Mouse (Mus musculus) lung, postnatal 0 days (tissue): ENCODE measurements around the gene Usp8. TPM values are rescaled to one million over a fixed set of nuclear protein-coding genes. Genes with fewer than 3 reads are reported as not detected.
A peak's percentile ranks its signal among the peaks of the same experiment; 100 is the strongest.

ENCODE experiments used
- ATAC-seq: fragments of 200-750 bp; cut with Nextera tagmentation; 2 replicates; pipeline ENCODE4 v1.8.0; 2017; ENCODE audit warnings: moderate library complexity
- DNase-seq: peaks from one replicate; pipeline ENCODE4 v3.0.0-alpha.2; 2016; ENCODE audit warnings: low spot score
- H3K27ac ChIP-seq: fragments of 300-500 bp; sonication (generic); 2 replicates; pipeline ENCODE4 v1.5.1; 2014; ENCODE audit warnings: antibody characterized with exemption, mild to moderate bottlenecking, low read length, mixed read lengths
- H3K27me3 ChIP-seq: fragments of 300-500 bp; sonication (generic); replicated peaks from 2 replicates; pipeline ENCODE4 v1.6.1; 2014; ENCODE audit warnings: low read length, mixed read lengths; ENCODE audit not compliant: insufficient read depth
- H3K36me3 ChIP-seq: fragments of 300-500 bp; sonication (generic); 2 replicates; pipeline ENCODE4 v1.6.1; 2014; ENCODE audit warnings: low read length, mixed read lengths; ENCODE audit not compliant: insufficient read depth
- H3K4me1 ChIP-seq: fragments of 300-500 bp; sonication (generic); 2 replicates; pipeline ENCODE4 v1.6.1; 2014; ENCODE audit warnings: antibody characterized with exemption, low read depth, low read length, mixed read lengths; ENCODE audit not compliant: insufficient read depth
- H3K4me2 ChIP-seq: fragments of 300-500 bp; sonication (generic); replicated peaks from 2 replicates; pipeline ENCODE4 v1.6.1; 2014; ENCODE audit warnings: low read depth, mild to moderate bottlenecking, low read length, moderate library complexity, mixed read lengths
- H3K4me3 ChIP-seq: fragments of 300-500 bp; sonication (generic); 2 replicates; pipeline ENCODE4 v1.5.1; 2014; ENCODE audit warnings: low read depth, low read length
- H3K9ac ChIP-seq: fragments of 300-500 bp; sonication (generic); replicated peaks from 2 replicates; pipeline ENCODE4 v1.6.1; 2014; ENCODE audit warnings: low read depth, mild to moderate bottlenecking
- H3K9me3 ChIP-seq: fragments of 300-500 bp; sonication (generic); 2 replicates; pipeline ENCODE4 v1.6.1; 2016; ENCODE audit warnings: low read length, mixed read lengths
- CTCF ChIP-seq: IDR thresholded peaks from 2 replicates; pipeline ENCODE4 v1.5.1; 2016; ENCODE audit warnings: antibody characterized with exemption, mild to moderate bottlenecking
- EP300 ChIP-seq: IDR thresholded peaks from 2 replicates; pipeline ENCODE4 v1.6.1; 2016; ENCODE audit warnings: antibody characterized with exemption, mild to moderate bottlenecking, control low read depth
- WGBS: fragments of 180-500 bp; shearing (Covaris S2); extraction: QIAGEN DNeasy Blood & Tissue Kit; methylation state at CpG from one replicate; pipeline ENCODE4 v1.1.7; 2014; 5-methylcytosine and 5-hydroxymethylcytosine counted together
- polyA plus RNA-seq: library from polyadenylated mRNA; unstranded; fragments of >200 nt; fragmentation: Nextera tagmentation; extraction: Ambion mirVana; gene quantifications from 2 replicates; pipeline ENCODE4 v1.2.1, GENCODE M21; 2015

Usp8 gene
- polyA plus RNA-seq, 1 experiment from 2014 or later = 36.9 TPM

- Histone ChIP-seq H3K9ac (no peak overlapping the region), H3K27me3 (no peaks in the 10 kb centered on the region), H3K36me3 (no peaks in the 10 kb centered on the region), H3K27ac (no peak overlapping the region), H3K9me3 (no peaks in the 10 kb centered on the region), H3K4me2 (no peak overlapping the region), H3K4me3 (no peak overlapping the region), H3K4me1 (no peaks in the 10 kb centered on the region)
- TF ChIP-seq EP300 = no peak
- no peak for TF ChIP-seq CTCF
- DNase-seq = no peak
- 27% methylated on average over 1 of the region's 1 CpGs for WGBS
- no peak for ATAC-seq
These were observed 69.3 kb downstream of the Usp8 start for GRCm38 (mm10) chr2:126776416-126776815.

- H3K27me3 ChIP-seq = no peaks in the 10 kb centered on the region
- no peaks in the 10 kb centered on the region for H3K36me3 ChIP-seq
- H3K9ac ChIP-seq = no peak overlapping the region
- no peak overlapping the region for H3K27ac ChIP-seq
- H3K4me3 ChIP-seq = no peak overlapping the region
- 81% methylated on average over 4 of the region's 4 CpGs for WGBS
- TF ChIP-seq CTCF (no peak), EP300 (no peak)
- H3K9me3 ChIP-seq = no peaks in the 10 kb centered on the region
- no peak for ATAC-seq
- no peaks in the 10 kb centered on the region for H3K4me1 ChIP-seq
- DNase-seq = no peak
- no peak overlapping the region for H3K4me2 ChIP-seq
These were observed 71.7 kb downstream of the Usp8 start for GRCm38 (mm10) chr2:126778806-126779205.

DNA sequence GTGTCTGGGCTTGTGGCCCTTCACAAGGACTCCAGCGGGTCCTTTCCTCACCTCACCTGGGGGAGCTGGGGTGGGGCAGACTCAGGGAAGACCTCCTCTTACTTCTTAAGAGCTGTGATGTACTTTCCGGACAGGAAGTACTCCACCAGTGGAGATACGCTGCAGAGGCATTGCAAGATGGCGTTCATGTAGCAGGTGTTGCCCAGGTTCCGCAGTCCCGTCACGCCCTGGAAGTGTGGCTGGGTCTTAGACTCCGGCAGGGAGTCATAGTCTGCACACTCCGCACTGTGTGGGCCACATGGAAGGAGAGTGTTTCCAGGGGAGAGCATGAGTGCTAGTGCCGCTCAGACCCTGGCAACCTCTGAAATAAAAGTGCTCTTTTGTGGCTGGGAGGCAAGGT lies 73.2 kb downstream of the Usp8 start:
- H3K27ac ChIP-seq = no peak overlapping the region
- no peaks in the 10 kb centered on the region for H3K9me3 ChIP-seq
- no peak for DNase-seq
- no peaks in the 10 kb centered on the region for H3K27me3 ChIP-seq
- H3K4me3 ChIP-seq = no peak overlapping the region
- 76% methylated on average over 10 of the region's 10 CpGs for WGBS
- no peak overlapping the region for H3K9ac ChIP-seq
- TF ChIP-seq CTCF (no peak), EP300 (no peak)
- no peaks in the 10 kb centered on the region for H3K4me1 ChIP-seq
- no peak for ATAC-seq
- H3K36me3 ChIP-seq = no peaks in the 10 kb centered on the region
- no peak overlapping the region for H3K4me2 ChIP-seq

DNA sequence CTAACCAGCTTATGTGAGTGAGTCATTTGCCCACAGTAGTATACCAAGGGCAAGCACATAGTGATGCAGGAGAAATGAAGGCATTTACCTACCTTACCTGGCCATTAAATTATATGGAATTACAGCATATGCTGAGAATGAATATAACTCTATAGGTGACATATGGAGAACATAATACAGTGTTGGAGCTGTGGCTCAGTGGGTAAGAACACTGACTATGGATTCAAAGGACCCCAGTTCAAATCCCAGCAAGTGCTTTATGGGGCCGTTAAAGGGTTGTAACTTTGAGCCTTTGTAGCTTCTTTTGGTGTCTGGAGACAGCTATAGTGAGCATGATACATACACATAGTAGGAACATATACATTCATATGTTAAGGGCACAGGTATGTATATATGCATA lies 74.3 kb downstream of the Usp8 start:
- DNase-seq (no peak), ATAC-seq (no peak)
- Histone ChIP-seq H3K4me1 (no peaks in the 10 kb centered on the region), H3K4me2 (no peak overlapping the region), H3K9me3 (no peaks in the 10 kb centered on the region), H3K27ac (no peak overlapping the region), H3K4me3 (no peak overlapping the region), H3K36me3 (no peaks in the 10 kb centered on the region), H3K9ac (no peak overlapping the region), H3K27me3 (no peaks in the 10 kb centered on the region)
- WGBS = 81% methylated on average over 1 of the region's 1 CpGs
- TF ChIP-seq CTCF = no peak
- no peak for TF ChIP-seq EP300

GRCm38 (mm10) chr2:126782433-126782832 lies 75.3 kb downstream of the Usp8 start:
- H3K36me3 ChIP-seq = no peaks in the 10 kb centered on the region
- H3K4me2 ChIP-seq = no peak overlapping the region
- no peaks in the 10 kb centered on the region for H3K4me1 ChIP-seq
- no peaks in the 10 kb centered on the region for H3K9me3 ChIP-seq
- 67% methylated on average over 3 of the region's 3 CpGs for WGBS
- H3K27ac ChIP-seq = no peak overlapping the region
- no peak overlapping the region for H3K4me3 ChIP-seq
- H3K27me3 ChIP-seq = no peaks in the 10 kb centered on the region
- ATAC-seq = peak; percentile 72
- TF ChIP-seq CTCF = peak; percentile 76
- TF ChIP-seq EP300 = no peak
- DNase-seq = peak; percentile 92
- H3K9ac ChIP-seq = no peak overlapping the region

DNA sequence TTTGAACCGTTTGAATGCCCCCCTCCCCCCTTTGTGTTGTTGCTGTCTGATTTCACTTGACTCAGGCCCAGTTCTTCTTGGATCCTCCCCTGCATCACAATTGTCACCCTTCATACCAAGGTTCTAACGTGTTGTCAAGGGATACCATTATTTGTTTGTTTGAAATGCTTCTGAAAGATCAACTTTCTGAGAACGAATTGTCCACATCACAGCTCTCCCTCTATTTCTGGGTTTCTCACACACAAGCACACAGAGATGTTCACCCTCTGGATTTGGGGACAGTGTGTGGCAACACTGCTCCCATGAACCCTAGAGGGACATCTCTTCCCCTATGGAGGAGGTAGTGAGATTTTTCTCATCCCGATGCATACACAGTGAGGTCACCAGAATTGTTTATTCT lies 76.2 kb downstream of the Usp8 start, which contains the start of gene Usp50:
Gene Usp50 (minus strand): TSS at position 101 of the 400 bp plus-strand sequence.
- Histone ChIP-seq H3K36me3 (no peaks in the 10 kb centered on the region), H3K4me3 (no peak within 1 kb of the TSS), H3K4me1 (no peaks in the 10 kb centered on the region), H3K27me3 (no peaks in the 10 kb centered on the region), H3K9ac (no peak within 1 kb of the TSS), H3K27ac (no peak within 1 kb of the TSS), H3K9me3 (no peaks in the 10 kb centered on the region), H3K4me2 (no peak within 1 kb of the TSS)
- ATAC-seq (no peak), DNase-seq (no peak)
- 66% methylated on average over 4 of the region's 4 CpGs for WGBS
- TF ChIP-seq CTCF (no peak), EP300 (no peak)
